Mouse (Mus musculus) Patski (cell line): ENCODE results near the gene Fam227a. TPM values are rescaled to one million over a fixed set of nuclear protein-coding genes. Genes with fewer than 3 reads are reported as not detected.
"Not testable (repeated sequence)": the region's sequence is repeated elsewhere in the genome, so short reads cannot be mapped to it uniquely, and the experiment has no call there.

Experiments used
- ATAC-seq: fragments of 100-300 bp; one replicate; pipeline ENCODE4 v1.8.0; 2021
- CTCF ChIA-PET: fragments of 350-600 bp; sonication (Branson Sonifier 250); formaldehyde crosslinking; loops from one replicate; lab custom pipeline; 2022; ENCODE audit warnings: inconsistent platforms; lab: Charles Lee
- POLR2A ChIA-PET: fragments of 350-600 bp; sonication (Branson Sonifier 250); formaldehyde crosslinking; loops from one replicate; lab custom pipeline; 2022; ENCODE audit warnings: antibody characterized with exemption, inconsistent platforms; lab: Charles Lee
- DNase-seq: peaks from one replicate; pipeline ENCODE4 v3.0.0-alpha.2; 2011; ENCODE audit warnings: low read depth, low spot score
- H3K27me3 ChIP-seq: fragments of 371-371 bp; one replicate; pipeline ENCODE4 v1.5.1; 2021
- CTCF ChIP-seq: fragments of 100-300 bp; IDR thresholded peaks from one replicate; pipeline ENCODE4 v1.5.1; 2021
- in situ Hi-C: fragments of 300-500 bp; cut with MboI; formaldehyde crosslinking; loops from 3 replicates; pipeline ENCODE4 v1.11.1; 2018; ENCODE audit warnings: low pct_unique_long_range_greater_than_20kb, mixed read lengths
- polyA plus RNA-seq: library from polyadenylated mRNA; unstranded; gene quantifications from one replicate; pipeline ENCODE4 v1.2.3, GENCODE M21; 2021

The Fam227a gene
- polyA plus RNA-seq, 1 experiment from 2014 or later: 4.6 TPM

DNA sequence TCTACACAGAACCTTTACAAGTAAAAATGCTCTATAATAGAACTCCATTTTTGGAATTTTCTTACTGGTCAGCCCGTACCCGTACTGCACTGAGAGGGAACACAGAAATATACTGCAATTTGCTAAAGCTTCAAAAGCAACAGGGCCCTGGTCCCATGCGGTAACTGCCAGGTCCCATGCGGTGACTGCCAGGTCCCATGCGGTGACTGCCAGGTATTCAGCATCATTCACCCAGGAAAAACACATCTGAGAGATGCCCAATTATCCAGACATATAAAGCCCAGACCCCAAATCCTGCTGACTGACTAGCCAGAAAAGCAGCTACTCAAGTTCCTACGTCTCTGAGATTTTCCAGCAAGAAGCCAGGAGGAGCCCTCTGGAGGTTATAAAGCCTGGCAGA lies 25.9 kb upstream of the Fam227a start:
- ChIA-PET POLR2A (interaction anchor here (1.1 to 2.4 kb wide), 2 partner anchors 26 to 85 kb away, joined by 4 to 8 read pairs; partner anchors contain the start of genes Cby1 and Fam227a), CTCF (interaction anchor here (1.4 to 2.3 kb wide), 2 partner anchors 9 to 26 kb away, joined by 5 to 9 read pairs; partner anchors contain the start of genes Cby1 and Fam227a)
- in situ Hi-C loops: no loop called here
- ATAC-seq (no peak), DNase-seq (no peak)
- no peak for TF ChIP-seq CTCF
- no peaks in the 10 kb centered on the region for H3K27me3 ChIP-seq

DNA sequence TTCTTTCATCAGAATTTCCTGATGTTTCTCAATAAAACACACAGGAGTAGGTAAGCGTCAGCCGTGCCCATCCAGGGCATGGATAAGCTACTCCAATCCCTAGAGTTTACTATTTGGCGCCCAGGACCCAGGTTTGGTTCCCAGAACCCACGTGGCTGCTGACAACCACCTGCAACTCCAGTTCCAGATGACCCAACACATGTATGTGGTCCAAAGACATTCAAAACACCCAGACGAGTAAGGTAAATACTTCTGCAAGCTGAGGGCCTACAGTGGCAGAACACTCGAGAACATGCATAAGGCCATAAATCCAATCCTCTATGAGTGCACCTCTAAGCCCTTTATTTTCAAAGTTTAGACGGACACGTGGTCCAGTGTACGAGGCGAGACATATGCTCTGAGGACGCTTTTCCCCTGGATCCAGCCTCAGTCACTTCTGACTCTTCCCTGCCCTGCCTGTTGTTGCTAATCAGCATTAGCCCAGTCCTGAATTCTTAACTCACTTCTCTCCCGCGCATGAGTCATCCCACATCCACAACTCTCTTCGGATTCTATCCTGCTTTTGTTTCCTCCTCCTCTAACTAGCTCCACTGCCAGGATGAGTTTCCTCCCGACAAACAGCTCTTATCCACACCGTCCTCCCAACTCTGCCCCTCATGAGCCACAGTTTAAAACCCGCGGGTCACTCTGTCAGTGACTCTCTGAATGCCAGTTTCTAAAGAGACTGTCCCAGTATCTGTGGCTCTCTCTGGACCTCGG lies 25.1 kb upstream of the Fam227a start:
- ATAC-seq (no peak), DNase-seq (no peak)
- ChIA-PET CTCF (interaction anchor here (1.2 to 2.3 kb wide), 3 partner anchors 9 to 26 kb away, joined by 3 to 9 read pairs (median 5); partner anchors contain the start of genes Cby1 and Fam227a), POLR2A (interaction anchor here (1.1 kb wide), 1 partner anchor 85 kb away, joined by 4 read pairs; no protein-coding TSS in a partner anchor)
- H3K27me3 ChIP-seq: no peaks in the 10 kb centered on the region
- in situ Hi-C loops: no loop called here
- TF ChIP-seq CTCF: no peak

DNA sequence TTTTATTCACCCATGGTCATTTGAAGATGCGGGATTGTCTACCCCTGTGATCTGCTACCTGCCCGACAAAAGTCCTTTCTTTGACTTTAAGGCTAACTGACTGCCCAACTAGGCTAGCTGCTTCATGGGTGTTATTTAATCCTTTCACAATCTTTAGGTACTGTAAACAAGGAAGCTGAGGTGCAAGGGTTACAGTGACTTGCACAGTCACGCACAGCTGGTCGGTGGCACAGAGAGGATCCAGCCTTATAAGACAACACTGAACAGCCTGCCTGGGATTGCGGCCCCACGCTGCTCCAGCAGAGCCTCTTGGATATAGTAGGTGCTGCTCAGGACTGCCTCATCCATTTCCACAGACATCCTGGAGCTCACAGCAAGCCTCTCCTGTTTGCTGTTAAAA lies 24.4 kb upstream of the Fam227a start:
- no peak for ATAC-seq
- ChIA-PET POLR2A (interaction anchor here (1.2 kb wide), 1 partner anchor 24 kb away, joined by 4 read pairs; the partner anchor contains the start of genes Cby1 and Fam227a), CTCF (interaction anchor here (1.2 to 2.3 kb wide), 3 partner anchors 12 to 25 kb away, joined by 3 to 9 read pairs (median 4); partner anchors contain the start of genes Cby1, Fam227a and Tomm22)
- no peak for DNase-seq
- in situ Hi-C loops: no loop called here
- no peaks in the 10 kb centered on the region for H3K27me3 ChIP-seq
- TF ChIP-seq CTCF: no peak

DNA sequence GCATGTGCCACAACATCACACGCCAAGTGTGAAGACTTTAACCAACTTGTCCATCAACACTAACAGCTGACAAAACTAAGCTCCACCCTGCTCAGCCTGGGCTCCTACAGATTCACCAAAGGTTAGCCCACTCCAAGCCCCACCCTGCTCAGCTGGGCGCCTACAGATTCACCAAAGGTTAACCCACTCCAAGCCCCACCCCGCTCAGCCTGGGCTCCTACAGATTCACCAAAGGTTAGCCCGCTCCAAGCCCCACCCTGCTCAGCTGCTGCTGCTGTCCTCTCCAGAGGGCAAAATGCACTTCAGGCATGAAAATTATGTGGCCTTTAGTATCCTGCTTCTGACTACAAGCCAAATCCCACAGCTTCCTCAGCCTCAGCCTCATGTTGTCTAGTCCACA lies 23.2 kb upstream of the Fam227a start:
- TF ChIP-seq CTCF: no peak
- CTCF ChIA-PET: interaction anchor here (1.4 kb wide), 1 partner anchor 11 kb away, joined by 4 read pairs; the partner anchor contains the start of gene Tomm22
- in situ Hi-C loops: no loop called here
- H3K27me3 ChIP-seq: no peaks in the 10 kb centered on the region
- POLR2A ChIA-PET: no interaction called here
- no peak for ATAC-seq
- no peak for DNase-seq

DNA sequence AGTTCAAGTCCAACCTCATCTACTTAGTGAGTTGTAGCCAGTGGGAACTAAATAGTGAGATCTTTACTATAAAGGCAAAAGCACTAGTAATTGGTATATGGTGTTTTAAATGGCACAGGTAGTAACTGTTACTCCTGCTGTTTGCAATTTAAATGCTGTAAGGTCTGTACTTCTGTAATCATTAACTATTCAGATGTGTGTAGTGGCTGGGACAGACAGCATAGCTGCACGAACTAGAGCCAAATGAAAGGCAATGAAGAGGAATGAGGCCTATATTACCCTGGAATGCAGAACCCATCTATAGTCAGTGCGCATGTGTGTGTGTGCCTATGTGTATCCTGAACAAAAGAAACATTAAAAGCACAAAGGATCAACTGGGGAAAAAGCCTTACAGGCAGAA lies 19.2 kb upstream of the Fam227a start:
- ChIA-PET POLR2A (interaction anchor here (0.7 kb wide), 1 partner anchor 401 kb away, joined by 6 read pairs; no protein-coding TSS in a partner anchor), CTCF (no interaction called here)
- no peak for ATAC-seq

DNA sequence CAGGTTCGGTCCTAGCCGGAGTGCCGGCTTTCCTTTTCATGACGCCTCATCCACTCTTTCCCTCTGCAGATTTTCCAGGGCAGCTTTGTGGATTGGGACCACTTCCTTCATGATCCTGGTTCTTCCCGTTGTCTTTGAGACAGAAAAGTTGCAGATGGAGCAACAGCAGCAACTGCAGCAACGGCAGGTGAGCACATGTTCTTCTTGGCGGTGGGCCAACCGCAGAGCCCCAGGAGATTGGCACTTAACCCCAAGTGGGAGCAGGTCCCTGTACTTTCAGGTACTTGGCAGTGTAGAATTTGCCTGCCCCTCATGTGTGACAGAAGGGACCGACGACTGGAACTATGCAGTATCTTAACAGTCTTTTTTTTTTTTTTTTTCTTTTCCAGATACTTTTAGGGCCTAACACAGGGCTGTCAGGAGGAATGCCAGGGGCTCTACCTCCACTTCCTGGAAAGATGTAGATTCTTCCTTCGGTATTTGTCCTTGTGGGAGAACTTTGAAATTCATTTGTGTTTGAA lies 13.1 kb upstream of the Fam227a start:
- H3K27me3 ChIP-seq, in situ Hi-C loops, ATAC-seq, DNase-seq: not testable (repeated sequence)
- CTCF ChIA-PET: interaction anchor here (1.7 kb wide), 1 partner anchor 11 kb away, joined by 4 read pairs; no protein-coding TSS in a partner anchor
- POLR2A ChIA-PET: interaction anchor here (1.6 kb wide), 1 partner anchor 20 kb away, joined by 3 read pairs; no protein-coding TSS in a partner anchor

More for the DNA sequence above, 19.2 kb upstream of the Fam227a start:
- no peak for DNase-seq
- in situ Hi-C loops: no loop called here
- H3K27me3 ChIP-seq: no peaks in the 10 kb centered on the region
- TF ChIP-seq CTCF: no peak

DNA sequence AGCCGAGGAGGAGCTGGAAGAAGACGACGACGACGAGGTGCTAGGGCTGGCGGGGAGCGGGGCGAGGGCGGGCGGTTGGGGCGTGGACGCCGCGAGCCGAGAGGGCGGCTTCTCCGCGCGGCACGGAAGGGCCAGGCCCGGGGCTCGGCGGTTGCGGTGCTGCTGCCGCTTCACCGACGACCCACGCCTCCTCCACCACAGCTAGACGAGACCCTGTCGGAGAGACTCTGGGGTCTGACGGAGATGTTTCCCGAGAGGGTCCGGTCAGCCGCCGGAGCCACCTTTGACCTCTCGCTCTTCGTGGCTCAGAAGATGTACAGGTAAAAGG lies 12.2 kb upstream of the Fam227a start:
- ChIA-PET POLR2A (interaction anchor here (0.7 to 1.6 kb wide), 3 partner anchors 17 to 426 kb away, joined by 3 to 4 read pairs (median 4); partner anchors contain the start of gene Josd1), CTCF (interaction anchor here (0.7 to 1.7 kb wide), 3 partner anchors 11 to 12 kb away, joined by 3 to 7 read pairs (median 4); partner anchors contain the start of genes Cby1 and Fam227a)
- no peak for TF ChIP-seq CTCF
- no peaks in the 10 kb centered on the region for H3K27me3 ChIP-seq
- in situ Hi-C loops: no loop called here
- no peak for DNase-seq
- ATAC-seq: peak; percentile 8

DNA sequence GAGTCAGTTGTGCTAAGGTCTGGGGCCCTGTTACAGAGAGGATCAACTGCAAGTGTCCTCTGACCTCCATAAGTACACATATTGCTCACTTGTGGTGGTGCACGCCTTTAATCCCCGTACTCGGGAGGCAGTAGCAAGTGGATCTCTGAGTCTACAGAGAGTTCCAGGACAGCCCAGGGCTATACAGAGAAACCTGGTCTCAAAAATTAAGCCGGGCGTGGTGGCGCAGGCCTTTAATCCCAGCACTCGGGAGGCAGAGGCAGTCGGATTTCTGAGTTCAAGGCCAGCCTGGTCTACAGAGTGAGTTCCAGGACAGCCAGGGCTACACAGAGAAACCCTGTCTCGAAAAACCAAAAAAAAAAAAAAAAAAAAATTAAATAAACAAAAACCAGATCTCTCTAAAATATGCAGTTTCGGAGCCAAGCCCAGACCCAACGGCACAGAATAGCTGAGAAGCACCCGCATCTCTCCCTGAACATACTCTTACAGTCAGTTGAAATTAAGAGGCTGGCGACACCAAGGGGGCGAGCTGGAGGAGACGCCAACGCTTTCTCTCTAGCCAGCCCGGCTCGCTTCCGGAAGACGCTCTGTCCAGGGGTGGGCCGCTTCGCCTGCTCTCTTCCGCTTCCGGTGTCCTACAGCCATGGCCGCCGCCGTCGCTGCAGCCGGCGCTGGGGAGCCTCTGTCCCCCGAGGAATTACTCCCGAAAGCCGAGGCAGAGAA lies 11.7 kb upstream of the Fam227a start, which contains the start of gene Tomm22:
Gene Tomm22, plus strand, starts transcription at position 613 of the 723 bp plus-strand sequence.
- ATAC-seq (peak; percentile 66), DNase-seq (peak; percentile 57)
- ChIA-PET CTCF (interaction anchor here (0.7 to 1.7 kb wide), 3 partner anchors 10 to 12 kb away, joined by 3 to 7 read pairs (median 4); partner anchors contain the start of genes Cby1 and Fam227a), POLR2A (interaction anchor here (0.7 to 1.6 kb wide), 3 partner anchors 17 to 426 kb away, joined by 3 to 4 read pairs (median 4); partner anchors contain the start of gene Josd1)
- in situ Hi-C loops: no loop called here
- no peaks in the 10 kb centered on the region for H3K27me3 ChIP-seq
- peak; percentile 95 for TF ChIP-seq CTCF

DNA sequence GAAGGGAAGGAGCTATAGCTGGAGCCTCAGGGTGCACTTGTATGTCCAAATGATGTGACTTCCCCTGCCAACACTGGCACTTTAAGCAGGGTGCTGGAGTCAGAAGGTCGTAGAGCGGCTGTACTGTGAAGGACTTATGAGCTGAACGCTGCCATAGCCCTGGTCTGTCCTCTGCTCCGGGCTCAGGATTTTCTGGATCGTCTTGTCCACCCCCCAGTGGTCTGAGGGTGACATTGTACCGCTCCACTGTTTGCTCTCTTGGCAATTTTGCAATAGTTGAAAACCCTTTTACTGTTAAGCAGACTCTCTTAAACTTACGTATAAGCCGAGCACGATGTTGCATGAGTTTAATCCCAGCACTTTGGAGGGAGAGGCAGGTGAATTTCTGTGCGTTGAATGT lies 10.4 kb upstream of the Fam227a start:
- in situ Hi-C loops: no loop called here
- ATAC-seq (no peak), DNase-seq (no peak)
- H3K27me3 ChIP-seq: no peaks in the 10 kb centered on the region
- POLR2A ChIA-PET: no interaction called here
- TF ChIP-seq CTCF: peak; percentile 30
- CTCF ChIA-PET: no interaction called here

DNA sequence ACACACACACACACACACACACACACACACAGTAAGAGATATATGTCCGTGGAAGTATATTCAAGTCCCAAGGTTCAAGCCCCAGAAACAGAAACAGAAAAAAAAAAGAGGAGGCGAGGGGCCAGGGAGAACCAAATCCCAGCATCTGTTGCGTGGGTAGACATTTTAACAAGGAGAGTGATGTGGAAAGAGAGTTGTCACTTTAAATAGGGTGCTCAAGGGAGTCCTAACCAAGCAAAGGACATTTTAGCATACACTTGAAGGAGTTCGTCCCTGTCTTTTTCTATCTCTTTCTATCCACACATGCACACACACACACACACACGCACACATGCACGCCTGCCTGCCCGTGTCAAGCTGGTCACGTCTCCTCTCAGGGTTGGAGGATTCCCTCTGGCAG lies 5.9 kb upstream of the Fam227a start:
- ATAC-seq (no peak), DNase-seq (no peak)
- no peak for TF ChIP-seq CTCF
- in situ Hi-C loops: no loop called here
- CTCF ChIA-PET: no interaction called here
- no peaks in the 10 kb centered on the region for H3K27me3 ChIP-seq
- POLR2A ChIA-PET: no interaction called here
